Mouse (Mus musculus) layer of hippocampus, postnatal 14 days (tissue): ENCODE data around the gene Fam76a. TPM values are rescaled to one million over a fixed set of nuclear protein-coding genes. Genes with fewer than 3 reads are reported as not detected.
"Not testable (repeated sequence)": the region's sequence is repeated elsewhere in the genome, so short reads cannot be mapped to it uniquely, and the experiment has no call there.

ENCODE experiments used
- DNase-seq, 2 experiments: peaks; one replicate each; pipeline ENCODE4 v3.0.0; 2021 to 2022; ENCODE audit warnings: low spot score in 2 of 2, mixed read lengths in 1 of 2
- total RNA-seq, 2 experiments: library from RNA; stranded (reverse); gene quantifications; 2 replicates each; pipeline ENCODE4 v1.2.3; 2021

Fam76a gene
- total RNA-seq, 2 experiments from 2014 or later, result 32.4 to 34.6 TPM

DNA sequence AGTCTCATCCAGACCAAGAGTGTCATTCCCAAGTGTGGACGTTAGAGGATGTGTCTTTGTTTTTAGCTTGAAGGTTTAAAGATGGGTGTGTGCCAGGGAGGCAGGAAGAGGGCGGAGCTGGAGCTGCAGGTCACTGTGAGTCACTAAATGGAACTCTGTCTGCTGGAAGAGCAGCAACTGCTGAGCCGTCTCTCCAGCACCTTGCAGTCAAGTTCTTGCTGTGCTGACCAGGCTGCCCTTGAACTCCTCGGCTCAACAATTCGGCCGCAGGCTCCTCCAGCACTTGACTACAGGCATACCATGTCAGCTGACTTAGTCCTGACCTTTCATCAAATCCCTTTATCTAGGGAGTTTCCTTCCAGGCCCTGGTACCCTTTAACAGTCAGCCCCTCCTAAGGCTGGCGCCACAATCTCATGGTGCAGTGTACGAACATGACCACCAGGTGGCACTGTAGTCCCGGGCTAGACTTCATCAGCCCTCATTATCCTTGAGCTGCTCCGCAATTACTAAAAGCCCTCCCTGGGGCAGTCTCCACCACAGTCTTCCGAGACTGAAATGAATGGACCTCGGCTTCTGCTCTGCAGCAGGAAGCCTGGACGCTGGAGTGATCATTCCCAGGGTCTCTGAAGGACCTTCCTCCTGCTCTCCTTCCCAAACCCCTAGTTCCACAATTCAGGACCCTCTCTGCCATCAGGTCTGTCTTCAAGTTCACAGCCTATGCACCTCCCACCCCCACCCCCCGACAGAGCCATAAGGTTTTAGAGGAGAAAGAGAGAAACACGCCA is 23.1 kb upstream of the Fam76a start:
- DNase-seq, result peak; percentile 90

GRCm38 (mm10) chr4:132944776-132945175 is 22.4 kb upstream of the Fam76a start:
- DNase-seq, result no peak

GRCm38 (mm10) chr4:132944106-132944505 is 21.7 kb upstream of the Fam76a start:
- no peak for DNase-seq

DNA sequence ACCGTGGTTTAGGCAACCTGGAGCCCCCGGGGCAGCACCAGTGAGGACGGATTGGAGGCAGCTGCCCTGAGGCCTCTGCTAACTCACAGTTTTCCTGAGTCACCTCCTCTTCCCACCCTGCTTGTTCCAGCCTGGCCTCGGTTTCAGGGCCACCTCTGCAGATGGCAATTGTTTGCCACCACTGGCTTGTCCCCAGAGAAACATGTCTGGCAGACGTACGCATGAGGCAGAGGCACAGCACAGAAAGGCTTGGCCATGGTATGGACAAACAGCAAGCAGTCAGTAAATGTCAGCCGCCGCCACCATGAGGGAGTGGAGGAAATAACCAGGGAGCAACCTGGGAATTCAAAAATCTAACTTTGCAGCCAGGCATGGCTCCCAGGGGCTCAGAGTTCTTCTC is 20.7 kb upstream of the Fam76a start:
- DNase-seq, result no peak

GRCm38 (mm10) chr4:132941012-132941729 is 18.8 kb upstream of the Fam76a start:
- no peak for DNase-seq

DNA sequence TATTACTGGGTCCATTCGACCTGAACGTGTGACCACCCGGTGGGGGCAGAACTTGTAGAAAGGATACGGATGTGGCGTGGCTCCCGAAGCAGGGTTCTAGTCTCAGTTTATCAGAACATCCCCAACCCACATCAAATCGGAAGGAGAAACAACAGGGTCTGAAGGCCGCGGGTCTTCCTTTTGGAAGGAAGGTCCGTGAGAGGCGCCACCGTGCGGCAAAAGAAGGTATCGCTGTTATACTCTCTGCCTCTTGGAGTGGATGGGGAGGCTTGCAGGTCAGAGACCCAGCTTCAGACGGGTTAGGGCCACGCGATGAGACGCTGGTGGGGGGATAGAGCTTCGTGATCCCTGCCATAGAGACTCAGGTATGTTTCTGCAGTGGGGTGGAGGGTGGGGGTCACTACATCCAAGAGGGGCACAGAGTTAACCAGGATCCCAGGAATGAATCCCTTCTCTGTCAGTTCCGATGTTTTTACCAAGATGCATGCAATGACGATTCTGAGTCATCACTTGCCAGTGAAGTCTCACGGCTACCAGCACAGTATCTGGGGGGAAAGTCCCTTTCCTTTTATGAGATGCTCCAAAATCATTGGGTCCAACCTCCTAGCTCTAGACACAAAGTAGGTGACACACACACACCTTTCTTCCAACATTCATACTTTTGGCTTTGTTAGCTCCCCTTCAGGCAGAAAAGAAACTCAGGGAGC is 17.2 kb upstream of the Fam76a start:
- peak; percentile 54 to 56 for DNase-seq

GRCm38 (mm10) chr4:132938181-132938941 is 16.0 kb upstream of the Fam76a start:
- peak; percentile 72 to 81 for DNase-seq

GRCm38 (mm10) chr4:132934639-132935038 is 12.3 kb upstream of the Fam76a start:
- DNase-seq, result no peak

DNA sequence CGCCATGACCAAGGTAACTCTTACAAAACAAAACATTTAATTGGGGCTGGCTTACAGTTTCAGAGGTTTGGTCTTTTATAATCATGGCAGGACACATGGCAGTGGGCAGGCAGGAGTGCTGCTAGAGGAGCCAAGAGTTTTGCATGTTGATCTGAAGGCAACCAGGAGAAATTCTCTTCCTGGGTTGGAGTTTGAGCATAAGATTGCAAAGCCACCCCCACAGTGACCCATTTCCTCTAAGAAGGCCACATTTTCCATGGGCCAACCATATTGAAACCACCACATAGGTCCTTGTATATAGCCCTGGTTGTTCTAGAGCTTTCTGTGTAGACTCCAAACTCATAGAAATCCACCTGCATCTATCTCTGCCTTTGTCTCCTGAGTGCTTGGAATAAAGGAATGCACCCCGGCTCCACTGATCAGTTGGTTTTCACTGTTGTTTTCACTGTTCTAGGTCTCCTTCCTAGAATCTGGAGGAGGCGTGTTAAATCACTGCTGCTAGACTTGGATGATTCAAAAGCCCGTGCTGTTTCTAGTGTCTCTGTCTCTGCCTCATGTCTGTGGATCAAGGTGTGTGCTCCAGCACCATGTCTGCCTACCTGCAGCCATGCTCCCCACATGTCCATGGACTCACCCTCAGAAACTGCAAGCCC is 10.5 kb upstream of the Fam76a start:
- no peak for DNase-seq

- DNase-seq, result peak in 1 of 2 experiments; percentile 49
Measured at GRCm38 (mm10) chr4:132930784-132931183, 8.4 kb upstream of the Fam76a start.

- DNase-seq, result not testable (repeated sequence)
Measured at GRCm38 (mm10) chr4:132926520-132926919, 4.2 kb upstream of the Fam76a start.

DNA sequence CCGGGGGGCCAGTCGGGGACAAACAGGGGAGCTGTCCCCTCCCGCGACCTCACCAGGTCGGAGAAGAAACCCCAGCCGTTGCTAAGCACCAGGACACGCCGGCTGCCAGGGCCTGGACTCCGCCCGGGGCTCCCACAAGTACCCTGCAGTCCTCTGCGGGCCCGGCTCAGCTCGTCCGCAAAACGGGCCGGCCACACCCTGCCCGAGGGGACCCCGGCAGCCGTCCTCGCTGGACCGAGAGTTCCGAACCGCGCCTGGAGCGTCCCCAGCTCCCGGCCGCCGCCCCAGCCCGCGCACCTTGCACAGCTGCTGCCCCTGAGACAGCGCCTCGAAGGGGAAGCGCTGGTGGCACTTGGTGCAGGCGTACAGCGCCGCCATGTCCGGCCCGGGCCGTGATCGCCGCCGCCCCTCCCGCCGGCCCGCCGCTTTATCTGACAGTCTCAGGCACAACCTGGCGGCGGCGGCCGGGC is 262 bp downstream of the Fam76a start:
- peak in 1 of 2 experiments; percentile 40 for DNase-seq

DNA sequence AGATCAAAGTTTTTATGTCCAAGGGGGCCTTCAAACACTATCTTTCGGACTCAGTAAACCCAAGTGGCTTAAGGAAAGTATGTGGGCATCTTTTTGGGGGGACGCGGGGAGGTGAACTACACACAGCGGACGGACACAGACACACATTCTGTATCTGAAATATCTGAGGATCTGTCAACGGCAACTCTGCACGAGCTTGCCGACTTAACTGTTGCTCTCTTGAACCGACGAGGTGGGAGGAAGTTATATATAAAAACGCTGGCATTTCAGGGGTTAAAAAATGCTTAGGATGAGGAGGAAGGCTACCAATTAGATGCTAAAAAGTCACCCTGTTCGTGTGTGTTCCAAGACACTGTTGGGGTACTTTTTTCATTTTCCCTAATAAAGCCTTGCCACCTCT is 870 bp downstream of the Fam76a start:
- DNase-seq, result no peak

DNA sequence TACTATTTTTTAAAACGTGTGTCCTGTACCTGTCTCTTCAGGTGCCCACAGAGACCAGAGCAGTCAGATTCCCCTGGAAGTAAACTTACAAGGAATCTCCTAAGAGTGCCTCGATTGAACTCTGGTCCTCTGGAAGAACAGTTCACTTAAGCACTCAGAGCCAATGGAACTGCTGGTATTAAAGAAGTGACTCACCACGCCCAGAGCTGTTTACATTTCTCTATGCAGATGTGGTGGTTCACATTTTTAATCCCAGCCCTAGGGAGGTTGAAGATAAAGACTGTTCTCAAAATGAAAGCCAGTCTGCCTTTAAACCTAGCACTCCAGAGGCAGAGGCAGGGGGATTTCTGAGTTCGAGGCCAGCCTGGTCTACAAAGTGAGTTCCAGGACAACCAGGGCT is 2.2 kb downstream of the Fam76a start:
- DNase-seq, result no peak

DNA sequence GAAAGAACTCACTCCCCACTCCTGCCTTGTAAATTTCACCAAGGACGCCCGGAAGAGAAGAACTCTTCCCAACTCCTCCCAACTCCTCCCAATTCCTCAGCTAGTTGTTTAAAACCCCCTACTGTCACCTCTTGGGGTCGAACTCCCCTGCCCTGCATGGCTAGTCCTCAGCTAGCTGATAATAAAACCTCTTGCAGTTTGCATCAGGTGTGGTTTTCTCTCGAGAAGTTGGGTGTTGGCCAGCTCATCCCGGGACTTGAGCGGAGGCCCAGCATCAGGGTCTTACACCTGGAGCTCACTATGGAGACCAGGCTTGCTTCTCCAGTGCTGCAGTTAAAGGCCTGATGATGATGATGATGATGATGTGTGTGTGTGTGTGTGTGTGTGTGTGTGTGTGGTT is 3.9 kb downstream of the Fam76a start:
- not testable (repeated sequence) for DNase-seq

- DNase-seq, result no peak
Measured at GRCm38 (mm10) chr4:132912156-132912555, 10.2 kb downstream of the Fam76a start.

- DNase-seq, result no peak
Measured at GRCm38 (mm10) chr4:132905843-132906360, 16.5 kb downstream of the Fam76a start.

- DNase-seq, result no peak
Measured at GRCm38 (mm10) chr4:132904765-132905309, 17.5 kb downstream of the Fam76a start.

DNA sequence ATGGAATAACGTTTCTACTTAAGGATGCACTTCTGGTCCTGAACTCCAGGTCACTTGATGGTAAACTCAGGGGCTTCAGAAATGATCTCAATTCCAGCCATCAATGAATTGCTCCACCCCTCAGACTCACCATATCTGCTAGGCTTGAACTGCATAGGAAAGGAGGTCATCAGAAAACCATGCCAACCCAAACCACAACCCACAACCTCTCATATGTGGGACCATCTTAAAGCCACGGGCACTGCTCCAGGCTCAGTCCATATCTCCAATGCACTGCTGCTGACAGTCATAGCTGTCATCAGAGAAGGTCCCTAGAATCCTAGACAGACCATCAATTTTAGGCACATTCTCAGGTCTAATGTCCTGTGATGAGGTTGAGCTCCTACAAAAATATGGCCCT is 18.3 kb downstream of the Fam76a start:
- no peak for DNase-seq

DNA sequence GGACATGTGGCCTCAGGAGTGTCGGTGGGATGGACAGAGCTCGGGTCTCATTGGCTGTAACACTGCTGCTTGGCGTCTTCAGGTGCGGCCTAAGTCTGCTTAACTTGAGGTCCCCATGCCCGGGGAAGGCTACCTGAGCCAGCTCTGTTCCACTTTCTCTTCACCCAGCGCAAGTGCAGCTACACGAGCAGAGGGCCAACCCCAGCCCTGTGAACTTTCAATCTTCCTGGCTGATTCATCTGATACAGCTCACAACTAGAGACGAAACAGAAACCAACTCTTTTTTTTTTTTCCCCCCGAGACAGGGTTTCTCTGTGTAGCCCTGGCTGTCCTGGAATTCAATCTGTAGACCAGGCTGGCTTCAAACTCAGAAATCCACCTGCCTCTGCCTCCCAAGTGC is 24.2 kb downstream of the Fam76a start:
- DNase-seq, result no peak
